Mouse (Mus musculus): Measurements from ENCODE around the gene Jup.

GRCm38 (mm10) chr11:100408835-100409462 lies 11.4 kb upstream of the Jup start:
- TF ChIP-seq EP300 (optimal IDR thresholded peaks at IDR 0.05): no peak
- TF ChIP-seq CTCF (IDR thresholded peaks at IDR 0.05; ENCODE audit: low read depth): no peak
